Mouse (Mus musculus) erythroblast, embryonic 14.5 days (primary cell): ENCODE measurements at regions not wholly inside any gene's neighbourhood (a gene's known extent, or its start where the extent isn't known, plus 50 kb on each side); places are given as distances from the start of the nearest gene placed in this dataset.

ENCODE experiments used
- H3K27me3 ChIP-seq: 2 replicates; pipeline ENCODE4 v1.6.1; 2012; ENCODE audit warnings: inconsistent platforms; ENCODE audit not compliant: control insufficient read depth
- H3K36me3 ChIP-seq: 2 replicates; pipeline ENCODE4 v1.6.1; 2012; ENCODE audit warnings: mild to moderate bottlenecking, inconsistent platforms; ENCODE audit not compliant: control insufficient read depth
- H3K4me1 ChIP-seq: 2 replicates; pipeline ENCODE4 v1.6.1; 2012; ENCODE audit warnings: inconsistent platforms; ENCODE audit not compliant: control insufficient read depth
- H3K4me3 ChIP-seq: replicated peaks from 2 replicates; pipeline ENCODE3; 2012; ENCODE audit warnings: moderate library complexity, mild to moderate bottlenecking, inconsistent platforms
- H3K9me3 ChIP-seq: 2 replicates; pipeline ENCODE4 v1.6.1; 2012; ENCODE audit warnings: low read length, inconsistent platforms, mixed read lengths; ENCODE audit not compliant: control insufficient read depth
- GATA1 ChIP-seq: IDR thresholded peaks from 2 replicates; pipeline ENCODE4 v1.6.1; 2012; ENCODE audit warnings: low read length, inconsistent platforms, mixed read lengths
- TAL1 ChIP-seq: IDR thresholded peaks from 3 replicates; pipeline ENCODE4 v1.6.1; 2012; ENCODE audit warnings: low read length, inconsistent platforms, mixed read lengths

- H3K27me3 ChIP-seq = no peaks in the 10 kb centered on the region
- H3K9me3 ChIP-seq = no peaks in the 10 kb centered on the region
- H3K4me3 ChIP-seq = no peak overlapping the region
- no peak for TF ChIP-seq TAL1
- no peak for TF ChIP-seq GATA1
- no peaks in the 10 kb centered on the region for H3K4me1 ChIP-seq
- H3K36me3 ChIP-seq = no peaks in the 10 kb centered on the region
Measured at GRCm38 (mm10) chr13:102072366-102072765, 304.3 kb upstream of the Pik3r1 start.

- no peak overlapping the region for H3K4me3 ChIP-seq
- TF ChIP-seq GATA1 (no peak), TAL1 (no peak)
- no peaks in the 10 kb centered on the region for H3K27me3 ChIP-seq
- H3K4me1 ChIP-seq = no peaks in the 10 kb centered on the region
- H3K9me3 ChIP-seq = no peaks in the 10 kb centered on the region
- no peaks in the 10 kb centered on the region for H3K36me3 ChIP-seq
Measured at GRCm38 (mm10) chr13:102087766-102088165, 319.7 kb upstream of the Pik3r1 start.

- H3K4me1 ChIP-seq = no peaks in the 10 kb centered on the region
- H3K9me3 ChIP-seq = no peaks in the 10 kb centered on the region
- TF ChIP-seq TAL1 = no peak
- TF ChIP-seq GATA1 = no peak
- H3K27me3 ChIP-seq = no peaks in the 10 kb centered on the region
- no peak overlapping the region for H3K4me3 ChIP-seq
- no peaks in the 10 kb centered on the region for H3K36me3 ChIP-seq
Measured at GRCm38 (mm10) chr13:102089551-102089950, 321.5 kb upstream of the Pik3r1 start.

GRCm38 (mm10) chr13:102094193-102094592, 326.2 kb upstream of the Pik3r1 start:
- Histone ChIP-seq H3K4me3 (no peak overlapping the region), H3K4me1 (no peaks in the 10 kb centered on the region), H3K36me3 (no peaks in the 10 kb centered on the region), H3K27me3 (no peaks in the 10 kb centered on the region), H3K9me3 (no peaks in the 10 kb centered on the region)
- TF ChIP-seq GATA1 = no peak
- no peak for TF ChIP-seq TAL1

- no peaks in the 10 kb centered on the region for H3K36me3 ChIP-seq
- TF ChIP-seq GATA1 (no peak), TAL1 (no peak)
- H3K4me3 ChIP-seq = no peak overlapping the region
- no peaks in the 10 kb centered on the region for H3K4me1 ChIP-seq
- H3K27me3 ChIP-seq = no peaks in the 10 kb centered on the region
- no peaks in the 10 kb centered on the region for H3K9me3 ChIP-seq
Measured at GRCm38 (mm10) chr13:102103161-102103560, 335.1 kb upstream of the Pik3r1 start.

- no peaks in the 10 kb centered on the region for H3K9me3 ChIP-seq
- H3K36me3 ChIP-seq = no peaks in the 10 kb centered on the region
- H3K4me3 ChIP-seq = no peak overlapping the region
- no peaks in the 10 kb centered on the region for H3K4me1 ChIP-seq
- H3K27me3 ChIP-seq = no peaks in the 10 kb centered on the region
- TF ChIP-seq GATA1 = no peak
- TF ChIP-seq TAL1 = no peak
Measured at GRCm38 (mm10) chr13:102106188-102106587, 338.2 kb upstream of the Pik3r1 start.

GRCm38 (mm10) chr13:102108204-102108603, 340.2 kb upstream of the Pik3r1 start:
- Histone ChIP-seq H3K4me3 (no peak overlapping the region), H3K9me3 (no peaks in the 10 kb centered on the region), H3K27me3 (no peaks in the 10 kb centered on the region), H3K4me1 (no peaks in the 10 kb centered on the region), H3K36me3 (no peaks in the 10 kb centered on the region)
- TF ChIP-seq TAL1 (no peak), GATA1 (no peak)

- Histone ChIP-seq H3K4me3 (no peak overlapping the region), H3K36me3 (no peaks in the 10 kb centered on the region), H3K27me3 (no peaks in the 10 kb centered on the region), H3K9me3 (no peaks in the 10 kb centered on the region), H3K4me1 (no peaks in the 10 kb centered on the region)
- TF ChIP-seq GATA1 (no peak), TAL1 (no peak)
Measured at GRCm38 (mm10) chr13:102108916-102109315, 340.9 kb upstream of the Pik3r1 start.

GRCm38 (mm10) chr13:102113941-102114340, 345.9 kb upstream of the Pik3r1 start:
- TF ChIP-seq TAL1 (no peak), GATA1 (no peak)
- Histone ChIP-seq H3K9me3 (no peaks in the 10 kb centered on the region), H3K4me3 (no peak overlapping the region), H3K27me3 (no peaks in the 10 kb centered on the region), H3K36me3 (no peaks in the 10 kb centered on the region), H3K4me1 (no peaks in the 10 kb centered on the region)

- Histone ChIP-seq H3K4me1 (no peaks in the 10 kb centered on the region), H3K27me3 (no peaks in the 10 kb centered on the region)
- no peak for TF ChIP-seq GATA1
- no peak for TF ChIP-seq TAL1
Measured at GRCm38 (mm10) chr13:102122341-102122740, 354.3 kb upstream of the Pik3r1 start.

More at GRCm38 (mm10) chr13:102122341-102122740, 354.3 kb upstream of the Pik3r1 start:
- no peaks in the 10 kb centered on the region for H3K9me3 ChIP-seq
- H3K4me3 ChIP-seq = no peak overlapping the region
- no peaks in the 10 kb centered on the region for H3K36me3 ChIP-seq
